Mouse (Mus musculus) thymus, adult 2 months (tissue): Measurements from ENCODE around the gene Nxt1.

ENCODE experiments used
- CTCF ChIP-seq: fragments of 200-500 bp; IDR thresholded peaks from 2 replicates; pipeline ENCODE4 v1.5.1; 2012; ENCODE audit warnings: mild to moderate bottlenecking, control low read depth, low read length, moderate library complexity, borderline replicate concordance; ENCODE audit not compliant: control insufficient read depth, poor library complexity, insufficient read depth; ENCODE audit errors: extremely low read depth
- POLR2A ChIP-seq: fragments of 200-500 bp; IDR thresholded peaks from 2 replicates; pipeline ENCODE4 v1.6.1; 2012; ENCODE audit warnings: mild to moderate bottlenecking, low read length, control low read depth, moderate library complexity; ENCODE audit not compliant: control insufficient read depth, poor library complexity, insufficient read depth; ENCODE audit errors: extremely low read depth

DNA sequence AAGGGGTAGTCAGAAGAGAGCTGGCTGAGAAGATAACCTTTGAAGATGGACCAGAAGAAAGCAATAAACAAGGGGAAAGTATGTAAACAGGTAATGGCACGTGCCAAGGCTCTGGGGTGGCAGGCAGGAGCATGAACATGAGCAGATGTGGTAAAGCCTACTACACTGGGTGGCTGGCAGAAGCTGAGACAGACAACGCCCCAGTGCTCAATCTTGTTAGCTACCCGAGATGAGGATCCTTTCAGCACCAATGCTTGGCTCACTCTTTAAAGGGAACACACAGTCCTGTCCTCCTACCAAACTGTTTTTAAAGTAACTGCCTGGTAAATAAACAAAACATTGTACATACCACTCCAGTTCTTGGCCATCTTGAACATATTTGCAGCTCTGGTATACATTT is 39.9 kb downstream of the Nxt1 start:
- TF ChIP-seq CTCF: no peak
- no peak for TF ChIP-seq POLR2A
